Mouse (Mus musculus): Measurements from ENCODE around the gene Hmga1. TPM values are rescaled to one million over a fixed set of nuclear protein-coding genes. Genes with fewer than 3 reads are reported as not detected.

Hmga1 gene
- polyA plus RNA-seq, 1 experiment from 2014 or later: 132 TPM

DNA sequence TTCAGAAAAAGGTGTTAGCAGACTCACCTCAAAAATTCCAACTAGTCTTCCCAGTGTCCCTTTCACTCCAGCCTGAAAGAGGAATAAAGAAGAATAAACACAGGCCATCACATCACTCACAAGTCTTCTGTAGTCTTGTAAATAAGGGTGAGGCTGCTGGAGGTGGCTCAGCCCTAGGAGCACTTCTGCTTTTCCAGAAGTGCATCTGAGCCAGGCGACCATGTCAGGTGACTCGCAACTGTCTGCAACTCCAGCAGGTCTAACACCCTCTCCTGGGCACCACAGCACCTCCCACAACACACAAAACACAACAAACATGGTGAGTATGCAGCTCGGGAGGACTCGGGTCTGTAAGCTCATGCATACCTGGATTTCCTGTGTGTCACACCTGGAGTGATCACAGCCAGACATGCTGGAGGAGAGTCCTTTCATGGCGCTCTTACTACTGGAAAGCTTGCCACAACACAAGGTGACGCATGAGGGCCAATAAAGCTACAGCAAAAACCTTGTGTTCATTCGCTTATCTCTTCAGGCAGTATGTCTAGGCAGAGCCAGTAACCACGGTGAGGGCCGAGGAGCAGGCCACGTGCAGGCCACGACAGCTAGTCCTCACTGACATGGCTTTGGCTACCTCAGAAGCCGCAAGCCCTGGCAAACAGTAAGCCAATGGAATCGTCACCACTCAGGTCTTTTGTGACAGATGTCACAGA lies 27.0 kb downstream of the Hmga1 start:
- 91% methylated on average over 13 of the region's 13 CpGs for WGBS
- Histone ChIP-seq H3K9me3 (replicated peaks; ENCODE audit: control insufficient read depth, low read length) (no peaks in the 10 kb centered on the region), H3K9ac (ENCODE audit: low read length) (no peak overlapping the region), H3K4me1 (ENCODE audit: control insufficient read depth, insufficient read depth, low read length) (no peaks in the 10 kb centered on the region), H3K36me3 (ENCODE audit: control insufficient read depth, insufficient read depth, low read length) (peaks cover 77% of the 10 kb centered on the region), H3K27ac (ENCODE audit: low read depth, low read length) (no peak overlapping the region), H3K27me3 (replicated peaks; ENCODE audit: control insufficient read depth, insufficient read depth, low read length) (no peaks in the 10 kb centered on the region), H3K4me3 (ENCODE audit: low read depth, low read length) (no peak overlapping the region), H3K4me2 (ENCODE audit: low read length) (no peak overlapping the region)
- no peak for DNase-seq (ENCODE audit: low spot score)
- ATAC-seq: no peak

DNA sequence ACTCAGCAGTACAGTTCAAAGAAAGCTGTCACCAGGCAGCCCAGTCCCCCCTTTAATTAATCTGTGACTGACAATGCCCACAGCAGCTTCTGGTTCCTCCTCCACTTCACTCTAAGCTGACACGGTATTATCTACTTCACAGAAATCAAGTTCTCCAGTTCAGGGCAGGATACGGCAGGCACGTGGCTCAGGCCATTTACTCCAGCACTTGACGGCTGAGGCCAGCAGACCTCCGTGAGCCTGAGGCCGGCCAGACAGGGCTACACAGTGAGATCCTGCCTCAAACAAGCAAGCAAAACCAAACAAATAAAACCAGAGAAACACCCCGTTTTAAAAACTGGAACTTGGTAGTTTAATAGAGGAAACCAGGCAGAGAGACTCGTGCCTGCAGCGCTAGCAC lies 30.4 kb downstream of the Hmga1 start:
- ATAC-seq (no peak), DNase-seq (ENCODE audit: low spot score) (no peak)
- Histone ChIP-seq H3K36me3 (ENCODE audit: control insufficient read depth, insufficient read depth, low read length) (peaks cover 72% of the 10 kb centered on the region), H3K27ac (ENCODE audit: low read depth, low read length) (no peak overlapping the region), H3K27me3 (replicated peaks; ENCODE audit: control insufficient read depth, insufficient read depth, low read length) (no peaks in the 10 kb centered on the region), H3K4me3 (ENCODE audit: low read depth, low read length) (no peak overlapping the region), H3K4me2 (ENCODE audit: low read length) (no peak overlapping the region), H3K9ac (ENCODE audit: low read length) (no peak overlapping the region), H3K9me3 (replicated peaks; ENCODE audit: control insufficient read depth, low read length) (no peaks in the 10 kb centered on the region), H3K4me1 (ENCODE audit: control insufficient read depth, insufficient read depth, low read length) (no peaks in the 10 kb centered on the region)
- 71% methylated on average over 9 of the region's 9 CpGs for WGBS

DNA sequence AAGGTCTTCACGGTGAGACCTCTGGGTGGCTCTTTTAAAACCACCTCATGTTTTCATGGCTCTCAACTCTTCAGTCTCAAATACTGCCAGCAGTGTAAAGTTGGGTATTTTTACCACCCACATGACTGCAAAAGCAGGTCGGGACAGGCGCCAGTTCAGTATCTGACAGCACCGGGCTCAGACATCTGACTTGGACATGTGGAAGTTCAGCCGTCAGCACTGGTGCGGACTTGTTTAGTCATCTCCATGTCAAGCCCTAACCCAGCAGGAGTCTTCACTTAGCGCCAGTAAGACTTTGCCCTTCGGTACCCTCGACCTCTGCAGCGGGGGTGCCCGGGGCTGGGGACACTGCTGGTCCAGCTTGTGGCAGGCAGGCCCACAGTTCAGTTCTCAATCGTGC lies 31.0 kb downstream of the Hmga1 start:
- 87% methylated on average over 12 of the region's 12 CpGs for WGBS
- H3K9me3 ChIP-seq (replicated peaks; ENCODE audit: control insufficient read depth, low read length): no peaks in the 10 kb centered on the region
- H3K27me3 ChIP-seq (replicated peaks; ENCODE audit: control insufficient read depth, insufficient read depth, low read length): no peaks in the 10 kb centered on the region
- no peaks in the 10 kb centered on the region for H3K4me1 ChIP-seq (ENCODE audit: control insufficient read depth, insufficient read depth, low read length)
- no peak overlapping the region for H3K27ac ChIP-seq (ENCODE audit: low read depth, low read length)
- DNase-seq (ENCODE audit: low spot score) (no peak), ATAC-seq (no peak)
- peaks cover 70% of the 10 kb centered on the region for H3K36me3 ChIP-seq (ENCODE audit: control insufficient read depth, insufficient read depth, low read length)
- H3K9ac ChIP-seq (ENCODE audit: low read length): no peak overlapping the region
- H3K4me3 ChIP-seq (ENCODE audit: low read depth, low read length): no peak overlapping the region
- H3K4me2 ChIP-seq (ENCODE audit: low read length): no peak overlapping the region

DNA sequence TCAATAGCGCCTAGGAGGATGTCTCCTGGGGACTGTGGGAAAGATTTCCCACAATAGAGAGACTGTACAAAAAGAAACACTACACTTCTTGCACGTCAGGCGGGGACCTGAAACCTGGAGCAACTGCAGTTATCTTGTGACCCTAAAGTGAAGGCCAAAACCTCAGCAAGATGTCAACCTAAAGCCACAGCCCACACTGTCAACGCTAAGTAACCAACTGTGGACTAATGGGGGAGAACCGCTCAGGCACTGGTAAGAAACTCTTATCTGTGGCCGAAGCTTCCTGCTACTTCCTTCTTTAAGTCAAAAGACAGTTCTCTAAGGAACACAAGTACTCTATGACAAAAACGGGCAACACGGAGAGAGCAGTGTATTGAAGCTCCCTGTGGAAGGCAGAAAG lies 31.9 kb downstream of the Hmga1 start:
- H3K27ac ChIP-seq (ENCODE audit: low read depth, low read length): no peak overlapping the region
- H3K4me3 ChIP-seq (ENCODE audit: low read depth, low read length): no peak overlapping the region
- H3K36me3 ChIP-seq (ENCODE audit: control insufficient read depth, insufficient read depth, low read length): peaks cover 70% of the 10 kb centered on the region
- H3K4me1 ChIP-seq (ENCODE audit: control insufficient read depth, insufficient read depth, low read length): no peaks in the 10 kb centered on the region
- no peaks in the 10 kb centered on the region for H3K27me3 ChIP-seq (replicated peaks; ENCODE audit: control insufficient read depth, insufficient read depth, low read length)
- H3K9ac ChIP-seq (ENCODE audit: low read length): no peak overlapping the region
- 80% methylated on average over 8 of the region's 8 CpGs for WGBS
- ATAC-seq: no peak
- DNase-seq (ENCODE audit: low spot score): no peak
- H3K4me2 ChIP-seq (ENCODE audit: low read length): no peak overlapping the region
- H3K9me3 ChIP-seq (replicated peaks; ENCODE audit: control insufficient read depth, low read length): no peaks in the 10 kb centered on the region

DNA sequence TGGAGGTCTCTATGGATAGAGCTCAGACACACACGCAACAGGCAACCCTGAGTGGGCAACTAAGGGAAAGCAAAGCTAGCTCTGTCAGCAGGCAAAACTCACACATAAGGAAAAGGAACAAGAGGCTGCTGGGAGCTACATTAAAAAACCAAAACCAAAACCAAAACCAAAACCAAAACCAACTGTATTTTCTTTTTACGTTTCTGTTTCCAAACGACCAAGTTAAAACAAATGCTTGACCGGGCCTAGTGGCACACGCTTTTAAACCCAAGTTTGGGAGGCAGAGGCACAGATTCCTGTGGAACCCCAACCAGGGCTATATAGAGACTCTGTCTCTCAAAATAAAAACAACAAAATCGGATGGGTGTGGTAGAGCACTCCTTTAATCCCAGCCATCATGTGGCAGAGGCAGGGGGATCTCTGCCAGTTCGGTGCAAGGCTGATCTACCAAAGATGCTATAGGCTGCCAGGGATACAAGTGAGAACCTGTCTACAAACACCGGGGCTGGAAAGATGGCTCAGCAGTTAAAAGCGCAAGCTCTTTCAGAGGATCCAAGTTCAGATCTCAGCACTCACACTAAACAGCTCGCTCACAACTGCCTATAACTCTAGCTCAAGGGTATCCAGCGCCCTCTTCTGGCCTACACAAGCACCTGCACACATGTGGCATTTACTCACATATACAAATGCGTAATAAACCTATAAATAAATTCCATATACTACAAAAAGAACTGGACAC lies 35.7 kb downstream of the Hmga1 start:
- no peak overlapping the region for H3K27ac ChIP-seq (ENCODE audit: low read depth, low read length)
- H3K9ac ChIP-seq (ENCODE audit: low read length): no peak overlapping the region
- no peak for DNase-seq (ENCODE audit: low spot score)
- H3K4me1 ChIP-seq (ENCODE audit: control insufficient read depth, insufficient read depth, low read length): no peaks in the 10 kb centered on the region
- peaks cover 88% of the 10 kb centered on the region for H3K36me3 ChIP-seq (ENCODE audit: control insufficient read depth, insufficient read depth, low read length)
- no peaks in the 10 kb centered on the region for H3K27me3 ChIP-seq (replicated peaks; ENCODE audit: control insufficient read depth, insufficient read depth, low read length)
- ATAC-seq: no peak
- no peaks in the 10 kb centered on the region for H3K9me3 ChIP-seq (replicated peaks; ENCODE audit: control insufficient read depth, low read length)
- no peak overlapping the region for H3K4me2 ChIP-seq (ENCODE audit: low read length)
- WGBS: 88% methylated on average over 12 of the region's 12 CpGs
- H3K4me3 ChIP-seq (ENCODE audit: low read depth, low read length): no peak overlapping the region

DNA sequence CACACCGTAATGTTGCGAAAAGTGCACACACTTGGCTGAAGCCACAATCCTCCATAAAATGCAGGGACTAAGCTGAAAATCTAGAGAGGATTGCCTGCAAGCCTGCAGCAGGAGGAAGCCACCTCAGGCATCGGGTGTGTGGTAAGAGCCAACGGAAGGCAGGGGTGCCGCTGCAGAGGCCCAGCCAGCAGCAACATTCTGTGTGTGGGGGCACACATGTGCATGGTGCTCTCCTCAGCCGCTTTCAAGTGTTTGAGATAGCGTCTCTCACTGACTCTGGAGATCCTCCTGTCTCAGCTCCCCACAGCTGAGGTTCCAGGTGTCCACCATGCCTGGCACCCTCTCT lies 36.2 kb downstream of the Hmga1 start:
- H3K36me3 ChIP-seq (ENCODE audit: control insufficient read depth, insufficient read depth, low read length): peaks cover 87% of the 10 kb centered on the region
- H3K4me2 ChIP-seq (ENCODE audit: low read length): no peak overlapping the region
- no peak overlapping the region for H3K27ac ChIP-seq (ENCODE audit: low read depth, low read length)
- no peaks in the 10 kb centered on the region for H3K9me3 ChIP-seq (replicated peaks; ENCODE audit: control insufficient read depth, low read length)
- ATAC-seq: no peak
- H3K4me3 ChIP-seq (ENCODE audit: low read depth, low read length): no peak overlapping the region
- H3K9ac ChIP-seq (ENCODE audit: low read length): no peak overlapping the region
- 98% methylated on average over 7 of the region's 7 CpGs for WGBS
- H3K27me3 ChIP-seq (replicated peaks; ENCODE audit: control insufficient read depth, insufficient read depth, low read length): no peaks in the 10 kb centered on the region
- DNase-seq (ENCODE audit: low spot score): no peak
- H3K4me1 ChIP-seq (ENCODE audit: control insufficient read depth, insufficient read depth, low read length): no peaks in the 10 kb centered on the region

DNA sequence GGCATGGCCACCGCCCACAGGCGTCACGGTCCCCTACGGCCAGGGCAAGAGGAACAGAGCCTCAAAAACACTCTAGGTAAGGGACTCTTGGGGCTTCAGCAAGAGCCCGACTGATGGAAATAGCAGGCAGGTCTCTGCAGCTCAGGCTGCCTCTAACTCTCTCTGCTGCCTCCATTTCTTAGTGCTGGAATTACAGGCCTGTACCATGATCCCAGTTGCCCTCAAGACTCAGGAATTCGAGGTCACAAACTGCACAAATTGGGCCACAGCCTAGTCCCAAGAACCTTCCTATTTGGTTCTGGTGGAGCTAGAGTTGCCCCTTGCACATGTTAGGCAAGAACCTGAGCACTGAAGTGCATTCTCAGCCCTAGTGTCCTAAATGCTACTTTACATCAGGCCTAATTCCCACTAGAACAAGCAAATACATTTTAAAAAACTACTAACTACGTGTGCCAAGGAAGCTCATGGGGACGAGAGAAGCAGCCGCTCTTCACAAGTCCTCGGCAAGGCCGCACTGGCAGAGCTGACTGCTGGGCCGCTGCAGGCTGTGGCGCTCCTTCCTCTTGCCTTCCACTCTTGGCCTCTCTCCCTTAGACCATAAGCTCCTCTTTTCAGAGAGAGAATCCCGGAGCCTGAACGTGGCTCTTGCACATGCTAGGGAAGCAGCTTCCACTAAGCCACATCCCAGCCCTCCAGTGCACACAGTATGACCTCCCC lies 39.5 kb downstream of the Hmga1 start:
- no peak for ATAC-seq
- Histone ChIP-seq H3K9ac (ENCODE audit: low read length) (no peak overlapping the region), H3K36me3 (ENCODE audit: control insufficient read depth, insufficient read depth, low read length) (peaks cover 60% of the 10 kb centered on the region), H3K27me3 (replicated peaks; ENCODE audit: control insufficient read depth, insufficient read depth, low read length) (no peaks in the 10 kb centered on the region), H3K4me2 (ENCODE audit: low read length) (no peak overlapping the region), H3K4me1 (ENCODE audit: control insufficient read depth, insufficient read depth, low read length) (no peaks in the 10 kb centered on the region), H3K9me3 (replicated peaks; ENCODE audit: control insufficient read depth, low read length) (no peaks in the 10 kb centered on the region), H3K4me3 (ENCODE audit: low read depth, low read length) (no peak overlapping the region), H3K27ac (ENCODE audit: low read depth, low read length) (no peak overlapping the region)
- 92% methylated on average over 15 of the region's 15 CpGs for WGBS
- no peak for DNase-seq (ENCODE audit: low spot score)

DNA sequence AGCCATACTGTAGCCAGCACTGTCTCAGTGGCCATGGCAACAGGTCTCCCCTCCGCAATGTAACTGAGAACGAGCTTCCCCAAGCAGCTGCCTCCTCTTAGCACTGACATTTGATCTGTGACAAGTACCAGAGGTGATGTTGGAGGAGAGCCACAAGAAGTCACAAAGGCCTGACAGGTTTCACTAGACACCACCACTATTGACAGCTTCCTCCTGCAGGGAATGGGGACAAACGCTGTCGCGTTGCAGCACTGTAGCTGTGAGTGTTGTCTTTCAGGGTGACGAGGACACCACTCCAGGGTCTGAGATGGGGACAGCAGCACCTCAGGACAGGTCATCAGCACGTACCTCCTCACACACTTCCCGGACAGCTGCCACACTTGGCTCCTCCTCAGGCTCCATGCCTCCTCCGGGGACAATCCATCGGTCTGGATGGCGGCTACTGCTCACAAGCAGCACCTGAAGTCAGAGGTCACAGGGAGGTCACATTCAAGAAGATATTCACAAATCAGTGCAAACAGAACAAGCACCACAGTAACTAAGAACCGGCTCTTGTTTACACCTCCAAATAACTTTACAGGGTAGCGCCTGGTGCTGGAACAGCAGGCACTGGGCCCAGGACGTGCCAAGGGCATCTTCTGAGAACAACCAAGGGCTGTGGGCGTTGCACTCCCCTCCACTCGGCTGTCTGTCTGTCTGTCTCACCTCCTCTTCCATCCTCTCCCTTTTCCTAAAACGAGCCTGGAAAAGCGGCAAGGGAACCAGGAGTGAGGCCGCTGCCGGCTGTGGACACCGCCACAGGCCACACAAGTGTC lies 40.3 kb downstream of the Hmga1 start:
- Histone ChIP-seq H3K27ac (ENCODE audit: low read depth, low read length) (no peak overlapping the region), H3K9ac (ENCODE audit: low read length) (no peak overlapping the region), H3K36me3 (ENCODE audit: control insufficient read depth, insufficient read depth, low read length) (peaks cover 52% of the 10 kb centered on the region), H3K27me3 (replicated peaks; ENCODE audit: control insufficient read depth, insufficient read depth, low read length) (no peaks in the 10 kb centered on the region), H3K4me1 (ENCODE audit: control insufficient read depth, insufficient read depth, low read length) (peaks cover 3% of the 10 kb centered on the region; the same call in 1 of the 2 replicates), H3K4me2 (ENCODE audit: low read length) (no peak overlapping the region), H3K4me3 (ENCODE audit: low read depth, low read length) (no peak overlapping the region), H3K9me3 (replicated peaks; ENCODE audit: control insufficient read depth, low read length) (no peaks in the 10 kb centered on the region)
- ATAC-seq: no peak
- no peak for DNase-seq (ENCODE audit: low spot score)
- 89% methylated on average over 21 of the region's 21 CpGs for WGBS

All from forebrain, embryonic 14.5 days (tissue).